Mouse (Mus musculus): Measurements from ENCODE around the gene Sgsh. TPM values are rescaled to one million over a fixed set of nuclear protein-coding genes. Genes with fewer than 3 reads are reported as not detected.

The Sgsh gene
- total and polyA plus RNA-seq, 3 experiments, result 0.12 to 0.25 TPM; not detected in 1

- H3K4me3 ChIP-seq (ENCODE audit: control insufficient read depth in 1 of 2, insufficient read depth in 1 of 2, low read depth in 2 of 2, low read length in 2 of 2), result no peak overlapping the region
Observed at GRCm38 (mm10) chr11:119300986-119301385, 54.4 kb downstream of the Sgsh start.

GRCm38 (mm10) chr11:119300246-119300935, 54.9 kb downstream of the Sgsh start:
- peaks cover 8 to 13% of the 10 kb centered on the region in 2 experiments for H3K36me3 ChIP-seq (ENCODE audit: control insufficient read depth in 1 of 2, insufficient read depth in 2 of 2, low read length in 2 of 2)
- TF ChIP-seq ETS1 (IDR thresholded peaks at IDR 0.05; ENCODE audit: low read depth, low read length) (no peak), GATA1 (IDR thresholded peaks at IDR 0.05; ENCODE audit: low read depth, low read length) (no peak), SIN3A (IDR thresholded peaks at IDR 0.05; ENCODE audit: low read length) (peak; percentile 97), ELF1 (IDR thresholded peaks at IDR 0.05; ENCODE audit: low read depth, low read length) (no peak), POLR2A (IDR thresholded peaks at IDR 0.05; ENCODE audit: control insufficient read depth in 1 of 2, insufficient read depth in 1 of 2, low read depth in 1 of 2, low read length in 2 of 2, poor library complexity in 1 of 2) (peak in 1 of 2 experiments; percentile 59; a peak in 1 of 4 replicates), CHD2 (IDR thresholded peaks at IDR 0.05; ENCODE audit: low read length) (no peak)
- peaks cover 5 to 13% of the 10 kb centered on the region in 2 experiments; a peak in 2 of 4 replicates for H3K27me3 ChIP-seq (ENCODE audit: control insufficient read depth in 1 of 2, insufficient read depth in 2 of 2, low read length in 2 of 2)
- peak overlapping the region; percentile 73 for H3K9ac ChIP-seq (ENCODE audit: control insufficient read depth, low read depth, low read length, poor library complexity, severe bottlenecking)
- peak overlapping the region; percentile 53 to 76 for H3K4me3 ChIP-seq (ENCODE audit: control insufficient read depth in 1 of 2, insufficient read depth in 1 of 2, low read depth in 2 of 2, low read length in 2 of 2)
- peaks cover 30% of the 10 kb centered on the region for H3K79me2 ChIP-seq (ENCODE audit: control insufficient read depth, insufficient read depth, low read length, poor library complexity)
- H3K27ac ChIP-seq (ENCODE audit: control insufficient read depth, low read depth, low read length), result no peak overlapping the region
- peaks cover 2 to 11% of the 10 kb centered on the region in 2 experiments for H3K4me1 ChIP-seq (ENCODE audit: control insufficient read depth in 1 of 2, insufficient read depth in 2 of 2, low read length in 2 of 2)
- H3K9me3 ChIP-seq (replicated peaks; ENCODE audit: insufficient read depth, low read length), result no peaks in the 10 kb centered on the region
- no peak for DNase-seq (ENCODE audit: low read depth, low spot score)

More at GRCm38 (mm10) chr11:119300986-119301385, 54.4 kb downstream of the Sgsh start:
- no peak for TF ChIP-seq MYC (IDR thresholded peaks at IDR 0.05; ENCODE audit: low read depth, low read length)
- TF ChIP-seq BHLHE40 (IDR thresholded peaks at IDR 0.05; ENCODE audit: borderline replicate concordance, low read depth, low read length), result no peak
- no peak for TF ChIP-seq GABPA (IDR thresholded peaks at IDR 0.05; ENCODE audit: low read depth, low read length)
- TF ChIP-seq POLR2AphosphoS5 (IDR thresholded peaks at IDR 0.05; ENCODE audit: borderline replicate concordance, low read depth, low read length), result no peak
- TF ChIP-seq MAX (IDR thresholded peaks at IDR 0.05; ENCODE audit: low read length), result 0 out of 2 replicates have a peak, but pooled peaks have one; percentile 26
- TF ChIP-seq ZC3H11A (IDR thresholded peaks at IDR 0.05; ENCODE audit: low read depth, low read length), result no peak
- Histone ChIP-seq H3K4me1 (ENCODE audit: control insufficient read depth in 1 of 2, insufficient read depth in 2 of 2, low read length in 2 of 2) (peaks cover 2 to 11% of the 10 kb centered on the region in 2 experiments), H3K79me2 (ENCODE audit: control insufficient read depth, insufficient read depth, low read length, poor library complexity) (peaks cover 28% of the 10 kb centered on the region), H3K9ac (ENCODE audit: control insufficient read depth, low read depth, low read length, poor library complexity, severe bottlenecking) (no peak overlapping the region), H3K9me3 (replicated peaks; ENCODE audit: insufficient read depth, low read length) (no peaks in the 10 kb centered on the region), H3K27ac (ENCODE audit: control insufficient read depth, low read depth, low read length) (no peak overlapping the region), H3K27me3 (ENCODE audit: control insufficient read depth in 1 of 2, insufficient read depth in 2 of 2, low read length in 2 of 2) (peaks cover 5 to 13% of the 10 kb centered on the region in 2 experiments; a peak in 2 of 4 replicates), H3K36me3 (ENCODE audit: control insufficient read depth in 1 of 2, insufficient read depth in 2 of 2, low read length in 2 of 2) (peaks cover 8 to 13% of the 10 kb centered on the region in 2 experiments)
- no peak for DNase-seq (ENCODE audit: low read depth, low spot score)
